Mouse (Mus musculus): ENCODE measurements at regions not wholly inside any gene's neighbourhood (a gene's known extent, or its start where the extent isn't known, plus 50 kb on each side); places are given as distances from the start of the nearest gene placed in this dataset.
A peak's percentile ranks its signal among the peaks of the same experiment; 100 is the strongest.

DNA sequence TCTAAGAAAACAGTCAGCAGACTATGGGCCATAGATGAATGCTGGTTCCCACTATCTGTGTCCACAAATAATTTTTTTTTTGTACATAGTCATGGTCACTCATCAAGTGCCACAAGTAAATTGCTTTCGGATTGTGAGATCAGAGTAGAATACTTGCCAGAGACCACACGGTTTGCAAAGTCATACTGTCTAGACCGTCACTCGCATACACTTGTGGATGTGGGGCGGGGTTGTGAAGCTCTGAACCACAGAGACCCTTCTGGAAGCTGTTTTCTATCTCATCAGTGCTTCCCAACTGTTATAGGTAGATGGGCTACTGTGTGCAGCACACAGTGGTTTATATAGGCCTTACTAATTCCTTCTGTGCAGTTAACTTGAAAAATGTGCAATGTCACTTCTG is 100.9 kb upstream of the Runx1 start:
- intact Hi-C loops (cut with DNase I): no loop called here
- TF ChIP-seq CTCF (IDR thresholded peaks at IDR 0.05): no peak
- no peak for DNase-seq (ENCODE audit: extremely low spot score in 1 of 2, low spot score in 2 of 2)
- Histone ChIP-seq H3K27ac (no peak overlapping the region), H3K4me3 (no peak overlapping the region)

DNA sequence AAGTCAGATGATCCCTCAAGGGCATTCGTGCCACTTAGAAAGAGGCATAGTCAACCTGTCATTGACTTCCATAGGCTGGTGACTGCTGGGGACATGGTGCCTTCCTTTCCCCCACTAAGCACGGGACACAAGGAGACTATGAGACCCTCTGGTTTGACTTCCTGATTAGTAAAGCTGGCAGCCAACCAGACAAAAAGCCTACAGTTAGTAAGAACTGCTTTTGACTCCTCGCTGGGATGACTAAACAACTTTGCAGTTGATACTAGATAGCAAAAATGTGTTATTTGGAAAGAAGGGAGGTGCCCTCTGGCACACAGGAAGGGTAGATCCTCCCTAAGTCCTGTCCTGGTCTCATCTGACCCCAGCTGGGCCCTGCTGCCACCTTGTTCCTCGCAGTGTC is 95.0 kb upstream of the Runx1 start:
- intact Hi-C loops (cut with DNase I): no loop called here
- no peak overlapping the region for H3K27ac ChIP-seq
- no peak for DNase-seq (ENCODE audit: extremely low spot score in 1 of 2, low spot score in 2 of 2)
- no peak overlapping the region for H3K4me3 ChIP-seq
- TF ChIP-seq CTCF (IDR thresholded peaks at IDR 0.05): no peak

DNA sequence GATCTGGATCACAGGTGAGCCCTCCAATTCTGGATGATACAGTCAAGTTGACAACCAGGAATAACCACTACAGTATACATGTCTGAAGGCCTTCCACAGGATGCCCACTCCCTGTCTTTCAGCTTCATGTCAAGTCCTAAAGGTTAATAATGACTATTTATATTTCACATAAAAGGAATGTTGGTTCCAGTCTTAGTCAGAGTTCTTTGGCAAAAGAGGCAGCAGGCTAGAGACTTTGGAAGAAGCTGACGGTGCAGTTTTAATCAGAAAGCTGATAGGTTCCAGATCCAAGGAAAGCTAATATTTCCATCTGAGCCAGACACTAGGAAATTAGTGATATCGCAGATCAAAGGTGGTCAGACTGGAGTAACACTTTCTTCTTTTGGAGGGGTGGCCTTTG is 91.4 kb upstream of the Runx1 start:
- no peak for TF ChIP-seq CTCF (IDR thresholded peaks at IDR 0.05)
- intact Hi-C loops (cut with DNase I): no loop called here
- Histone ChIP-seq H3K27ac (no peak overlapping the region), H3K4me3 (no peak overlapping the region)
- DNase-seq (ENCODE audit: extremely low spot score in 1 of 2, low spot score in 2 of 2): no peak

DNA sequence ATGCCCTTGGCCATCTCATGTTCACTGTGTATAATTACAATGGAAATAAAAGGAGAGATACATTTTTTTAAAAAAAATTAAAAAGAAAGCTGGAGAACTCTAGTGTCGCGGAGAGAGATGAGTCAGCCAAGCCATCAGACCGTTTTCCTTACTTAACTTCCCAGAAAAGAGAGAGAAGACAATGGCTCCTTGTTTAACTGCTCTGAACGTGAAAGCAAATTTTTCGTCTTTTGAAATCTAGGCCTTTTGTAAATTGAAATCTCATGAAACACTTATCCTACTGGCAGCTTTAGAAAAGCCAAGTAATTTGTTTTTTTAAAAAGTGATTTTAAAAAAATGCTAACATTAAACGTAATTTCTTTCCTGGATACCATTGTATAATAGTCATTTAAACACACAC is 89.7 kb upstream of the Runx1 start:
- no peak for DNase-seq (ENCODE audit: extremely low spot score in 1 of 2, low spot score in 2 of 2)

DNA sequence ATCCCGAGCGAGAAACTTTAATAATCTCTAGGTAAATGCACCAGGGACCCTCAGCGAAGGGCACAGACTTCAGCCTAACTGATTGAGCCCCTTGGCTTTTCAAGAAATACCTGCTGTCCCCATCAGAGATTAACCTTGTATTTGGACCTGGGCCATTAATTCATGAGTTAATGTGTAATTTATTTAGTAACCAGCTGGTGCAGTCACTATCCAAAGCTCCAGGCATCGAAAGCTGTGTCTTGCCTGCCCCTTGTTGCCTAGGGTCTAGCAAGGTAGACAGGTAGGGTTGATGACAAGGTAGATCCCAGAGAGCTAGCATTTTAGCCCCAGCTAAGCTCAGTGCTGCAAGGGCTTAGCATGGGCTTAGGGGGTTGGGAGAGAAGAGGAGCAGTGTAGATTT is 80.9 kb upstream of the Runx1 start:
- Histone ChIP-seq H3K4me3 (no peak overlapping the region), H3K27ac (no peak overlapping the region)
- no peak for TF ChIP-seq CTCF (IDR thresholded peaks at IDR 0.05)
- intact Hi-C loops (cut with DNase I): no loop called here
- no peak for DNase-seq (ENCODE audit: extremely low spot score in 1 of 2, low spot score in 2 of 2)

More for the DNA sequence above, 89.7 kb upstream of the Runx1 start:
- H3K4me3 ChIP-seq: no peak overlapping the region
- no peak overlapping the region for H3K27ac ChIP-seq
- intact Hi-C loops (cut with DNase I): no loop called here
- no peak for TF ChIP-seq CTCF (IDR thresholded peaks at IDR 0.05)

DNA sequence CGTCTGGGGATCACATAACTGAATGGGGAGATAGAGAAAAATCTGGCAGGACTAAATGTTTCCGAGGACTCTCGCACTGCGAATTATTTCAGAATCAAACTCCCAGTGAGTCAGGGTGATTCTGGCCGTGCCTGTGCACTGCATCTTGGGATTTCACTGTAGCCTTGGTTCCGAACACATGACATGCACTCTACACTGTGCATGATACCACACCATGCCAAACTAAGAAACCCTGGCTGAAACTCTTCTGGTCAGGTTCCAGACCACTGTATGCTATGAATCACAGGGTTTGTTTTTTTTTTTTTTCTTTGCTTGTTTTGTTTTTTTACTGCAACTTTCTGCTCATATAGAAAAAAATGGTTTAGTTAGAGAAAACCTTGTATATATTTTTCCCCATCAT is 79.7 kb upstream of the Runx1 start:
- no peak for DNase-seq (ENCODE audit: extremely low spot score in 1 of 2, low spot score in 2 of 2)
- TF ChIP-seq CTCF (IDR thresholded peaks at IDR 0.05): no peak
- H3K27ac ChIP-seq: no peak overlapping the region
- H3K4me3 ChIP-seq: no peak overlapping the region
- intact Hi-C loops (cut with DNase I): no loop called here

DNA sequence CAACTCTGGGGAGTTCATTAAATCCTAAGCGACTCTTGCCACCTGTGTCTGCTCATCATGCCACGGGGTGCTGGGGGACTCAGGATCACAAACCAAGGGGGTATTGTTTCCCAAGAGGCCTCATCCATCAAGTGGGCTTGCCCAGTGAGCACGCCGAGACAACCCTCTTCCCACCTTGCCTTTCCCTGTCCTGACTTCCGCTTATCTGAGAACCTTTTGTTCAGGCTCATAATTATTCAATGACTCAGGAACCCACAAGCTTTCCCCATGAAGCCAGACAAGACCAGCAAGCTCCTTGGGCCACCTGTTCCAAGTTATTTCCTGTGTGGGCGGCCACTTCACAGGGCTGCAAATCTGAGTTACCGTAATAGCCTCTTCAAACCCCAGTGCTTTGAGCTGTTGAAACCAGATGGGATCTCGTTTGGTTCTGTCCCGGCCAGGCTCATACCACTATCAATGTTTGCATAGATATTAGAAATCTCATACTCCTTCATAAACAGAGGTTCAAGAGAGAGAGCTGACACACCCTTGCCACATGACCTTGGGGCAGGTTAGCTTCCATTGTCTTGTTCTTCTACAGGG is 78.0 kb upstream of the Runx1 start:
- no peak for TF ChIP-seq CTCF (IDR thresholded peaks at IDR 0.05)
- H3K27ac ChIP-seq: no peak overlapping the region
- H3K4me3 ChIP-seq: no peak overlapping the region
- peak in 1 of 2 experiments; percentile 11 for DNase-seq (ENCODE audit: extremely low spot score in 1 of 2, low spot score in 2 of 2)
- intact Hi-C loops (cut with DNase I): no loop called here

DNA sequence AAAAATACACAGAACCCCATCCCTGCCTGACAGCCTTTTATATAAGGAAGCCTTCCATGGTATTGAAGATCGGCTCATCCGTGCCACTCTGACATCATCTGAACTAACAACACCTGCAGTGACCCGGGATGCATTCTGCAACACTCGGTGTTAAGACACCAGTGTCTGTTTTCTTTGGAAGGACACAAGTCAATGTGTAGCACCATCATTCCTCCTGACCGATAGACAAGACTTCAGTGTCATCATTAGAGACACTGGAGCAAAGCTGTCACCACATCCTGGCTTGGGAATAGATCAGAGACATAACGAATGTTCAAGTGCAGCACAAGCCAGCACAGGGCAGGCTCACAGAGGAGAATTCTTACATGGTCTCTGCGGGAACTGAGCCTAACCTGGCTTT is 77.5 kb upstream of the Runx1 start:
- DNase-seq (ENCODE audit: extremely low spot score in 1 of 2, low spot score in 2 of 2): no peak
- TF ChIP-seq CTCF (IDR thresholded peaks at IDR 0.05): no peak
- Histone ChIP-seq H3K27ac (no peak overlapping the region), H3K4me3 (no peak overlapping the region)
- intact Hi-C loops (cut with DNase I): no loop called here

DNA sequence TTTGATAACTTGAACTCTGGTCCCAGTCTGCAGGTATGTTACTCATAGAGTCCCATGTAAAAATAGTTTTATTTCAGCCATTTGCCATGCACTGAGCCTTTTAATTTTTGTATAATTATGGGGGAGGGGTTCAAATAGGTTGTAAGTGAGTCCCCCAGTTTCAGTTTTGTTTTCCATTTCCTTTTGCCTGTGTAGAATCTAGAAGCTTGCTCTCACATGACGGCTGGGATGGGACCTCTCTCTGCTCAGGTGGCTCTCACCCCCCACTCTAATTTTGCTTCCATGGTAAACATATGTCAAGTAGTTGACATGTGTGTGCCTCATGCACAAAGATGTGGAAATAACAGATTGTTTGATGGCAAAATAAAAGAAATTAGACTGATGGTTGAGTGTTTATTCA is 73.8 kb upstream of the Runx1 start:
- H3K27ac ChIP-seq: no peak overlapping the region
- no peak for DNase-seq (ENCODE audit: extremely low spot score in 1 of 2, low spot score in 2 of 2)
- intact Hi-C loops (cut with DNase I): no loop called here
- no peak overlapping the region for H3K4me3 ChIP-seq
- no peak for TF ChIP-seq CTCF (IDR thresholded peaks at IDR 0.05)

DNA sequence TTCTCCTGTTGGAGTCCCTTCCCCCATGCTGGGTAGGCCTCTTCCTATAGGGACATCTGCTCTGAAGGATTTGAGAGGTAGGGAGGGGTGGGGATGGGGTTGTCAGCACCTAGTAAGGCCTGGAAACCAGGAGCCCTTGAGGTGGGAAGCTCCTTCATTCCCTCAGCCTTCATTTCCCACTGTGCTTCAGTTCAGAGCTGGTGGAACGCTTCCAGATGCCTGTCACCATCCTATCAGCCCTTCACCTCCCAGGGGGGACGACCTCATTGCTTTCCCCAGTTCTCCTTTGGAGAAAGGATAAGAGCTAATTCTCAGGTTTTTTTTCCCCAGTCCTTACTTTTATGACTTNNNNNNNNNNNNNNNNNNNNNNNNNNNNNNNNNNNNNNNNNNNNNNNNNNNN is 65.8 kb upstream of the Runx1 start:
- Histone ChIP-seq H3K4me3 (no peak overlapping the region), H3K27ac (no peak overlapping the region)
- intact Hi-C loops (cut with DNase I): loop anchor here (2.0 kb wide), 1 partner anchor 39 kb away; no protein-coding TSS in a partner anchor
- DNase-seq (ENCODE audit: extremely low spot score in 1 of 2, low spot score in 2 of 2): no peak
- no peak for TF ChIP-seq CTCF (IDR thresholded peaks at IDR 0.05)

DNA sequence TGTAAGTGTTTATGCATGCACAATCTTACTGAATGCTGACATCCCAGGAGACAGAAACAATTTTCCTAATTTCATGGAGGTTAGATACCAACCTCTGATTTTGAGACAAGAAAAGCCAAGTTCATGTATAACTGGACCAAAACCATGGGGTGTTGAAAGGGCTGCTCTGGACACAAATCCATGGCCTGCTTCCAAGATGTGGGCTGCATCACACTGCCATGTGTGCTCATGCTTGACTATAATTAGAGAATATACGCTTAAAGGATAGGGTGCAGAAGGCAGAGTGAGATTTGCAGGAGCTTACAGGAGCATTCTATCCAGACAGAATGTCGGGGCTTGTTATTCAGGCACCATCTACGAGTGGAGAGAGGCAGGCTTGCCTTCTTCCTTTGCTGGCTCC is 64.8 kb upstream of the Runx1 start:
- H3K27ac ChIP-seq: no peak overlapping the region
- no peak overlapping the region for H3K4me3 ChIP-seq
- intact Hi-C loops (cut with DNase I): no loop called here
- no peak for DNase-seq (ENCODE audit: extremely low spot score in 1 of 2, low spot score in 2 of 2)
- TF ChIP-seq CTCF (IDR thresholded peaks at IDR 0.05): no peak

DNA sequence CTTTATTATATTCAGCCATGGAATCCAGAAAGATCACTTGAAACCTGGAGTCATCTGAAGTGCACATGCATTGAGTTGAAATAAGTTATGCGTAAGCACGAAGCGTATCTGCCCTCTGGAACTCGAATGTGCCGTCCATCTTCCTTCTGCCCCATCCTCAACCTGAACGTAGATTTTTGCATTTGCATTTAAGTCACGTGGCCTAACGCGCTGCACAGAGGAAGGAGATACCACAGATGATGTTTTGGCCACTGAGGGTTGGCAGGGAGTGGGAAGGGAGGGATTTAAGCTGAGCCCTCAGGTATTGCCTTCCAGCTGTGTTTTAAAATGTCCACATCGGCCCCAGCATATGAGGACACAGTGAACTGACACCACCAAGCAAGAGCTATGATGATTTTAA is 63.6 kb upstream of the Runx1 start:
- no peak for TF ChIP-seq CTCF (IDR thresholded peaks at IDR 0.05)

DNA sequence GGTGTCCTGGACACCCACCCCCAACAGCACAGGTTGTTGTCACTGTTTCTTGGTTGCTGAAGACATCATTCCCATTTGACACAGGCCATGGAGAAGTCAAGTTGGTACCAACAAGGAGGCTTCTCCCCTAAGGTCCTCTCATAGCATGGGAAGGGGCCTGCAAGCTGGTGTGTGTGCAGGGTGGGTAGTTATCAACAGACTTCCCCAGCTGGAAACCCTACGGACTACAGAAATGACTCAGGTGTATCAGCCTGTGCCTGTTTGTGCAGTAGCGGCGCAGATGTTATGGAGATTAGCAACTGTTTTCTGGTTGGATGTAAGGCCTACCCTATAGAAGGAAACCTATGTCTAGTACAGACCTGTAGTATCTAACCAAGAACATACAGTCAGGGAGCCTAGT is 60.3 kb upstream of the Runx1 start:
- TF ChIP-seq CTCF (IDR thresholded peaks at IDR 0.05): no peak
- intact Hi-C loops (cut with DNase I): no loop called here

More for the DNA sequence above, 63.6 kb upstream of the Runx1 start:
- intact Hi-C loops (cut with DNase I): no loop called here
- H3K27ac ChIP-seq: no peak overlapping the region
- H3K4me3 ChIP-seq: no peak overlapping the region
- no peak for DNase-seq (ENCODE audit: extremely low spot score in 1 of 2, low spot score in 2 of 2)

More for the DNA sequence above, 60.3 kb upstream of the Runx1 start:
- H3K4me3 ChIP-seq: no peak overlapping the region
- DNase-seq (ENCODE audit: extremely low spot score in 1 of 2, low spot score in 2 of 2): no peak
- no peak overlapping the region for H3K27ac ChIP-seq
